18 mouse cellular contexts compared by ENCODE assay signal in the genomic region with DNA sequence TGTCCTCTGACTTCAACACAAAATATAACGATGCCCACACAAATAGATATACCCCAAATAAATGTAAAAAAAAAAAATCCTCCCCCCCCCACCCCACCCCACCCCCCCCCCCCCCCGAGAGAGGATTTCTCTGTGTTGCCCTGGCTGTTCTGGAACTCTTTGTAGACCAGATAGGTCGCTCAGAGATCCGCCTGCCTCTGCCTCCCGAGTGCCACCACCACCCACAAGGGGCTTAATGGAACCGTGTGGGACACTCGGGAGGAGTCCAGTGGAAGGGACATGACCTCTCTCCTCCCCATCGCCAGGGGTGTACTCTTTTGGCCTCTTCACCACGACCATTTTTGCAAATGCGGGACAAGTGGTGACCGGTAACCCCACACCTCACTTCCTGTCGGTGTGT. TPM values are rescaled to one million over a fixed set of nuclear protein-coding genes. Genes with fewer than 3 reads are reported as not detected.
A peak's percentile ranks its signal among the peaks of the same experiment; 100 is the strongest.
DNase-seq lines count a peak whose midpoint lies in the region; ATAC-seq and TF ChIP-seq lines count a peak whose summit lies in the region.
"Had no signal": no experiment of that assay in that cellular context is flagged by ENCODE, and none has a peak within 500 bp of the region (broad histone marks: within the 10 kb centered on the region; RNA-seq: fewer than 3 reads in every experiment).

No protein-coding gene starts in this region.

- no peaks in the 10 kb centered on the region for H3K9me3 ChIP-seq in hindbrain, embryonic 12.5 days (replicated peaks)
- H3K9me3 ChIP-seq in hindbrain, embryonic 13.5 days: no peaks in the 10 kb centered on the region
- no peaks in the 10 kb centered on the region for H3K9me3 ChIP-seq in ES-Bruce4 (replicated peaks; ENCODE audit: control insufficient read depth, insufficient read depth, low read length, poor library complexity, severe bottlenecking)
- H3K9me3 ChIP-seq: embryonic facial prominence, embryonic 13.5 days; embryonic facial prominence, embryonic 15.5 days; forebrain, embryonic 10.5 days; forebrain, embryonic 12.5 days had no signal

- TF ChIP-seq POLR2A in testis, adult 2 months (IDR thresholded peaks at IDR 0.05; ENCODE audit: control insufficient read depth, low read depth, low read length): no peak
- no peak for TF ChIP-seq POLR2A in ES-Bruce4 (IDR thresholded peaks at IDR 0.05; ENCODE audit: insufficient read depth, low read length)

- H3K27ac ChIP-seq in hindbrain, embryonic 12.5 days: no peak overlapping the region
- no peak overlapping the region for H3K27ac ChIP-seq in hindbrain, embryonic 13.5 days
- no peak overlapping the region for H3K27ac ChIP-seq in testis, adult 2 months (ENCODE audit: control insufficient read depth, insufficient read depth, low read depth, low read length)
- H3K27ac ChIP-seq in ES-Bruce4 (ENCODE audit: insufficient read depth, low read length): no peak overlapping the region
- H3K27ac ChIP-seq: embryonic facial prominence, embryonic 13.5 days; embryonic facial prominence, embryonic 15.5 days; forebrain, embryonic 10.5 days; forebrain, embryonic 12.5 days had no signal

- no peak overlapping the region for H3K4me2 ChIP-seq in hindbrain, embryonic 12.5 days (replicated peaks)
- no peak overlapping the region for H3K4me2 ChIP-seq in hindbrain, embryonic 13.5 days
- H3K4me2 ChIP-seq: embryonic facial prominence, embryonic 13.5 days; embryonic facial prominence, embryonic 15.5 days; forebrain, embryonic 12.5 days had no signal

- no peak for DNase-seq in testis, postnatal 14 days (ENCODE audit: low spot score)
- DNase-seq in adrenal gland, postnatal 4 days (ENCODE audit: low spot score in 2 of 2): no peak
- DNase-seq: adrenal gland, adult 8-10 months; adrenal gland, postnatal 14 days; adrenal gland, postnatal 36 days; cerebellum, adult 9-10 months; cerebellum, postnatal 25 days; embryo, embryonic 11 days had no signal

- H3K4me1 ChIP-seq in hindbrain, embryonic 12.5 days: peaks cover 24% of the 10 kb centered on the region
- peaks cover 20% of the 10 kb centered on the region for H3K4me1 ChIP-seq in hindbrain, embryonic 13.5 days (replicated peaks)
- H3K4me1 ChIP-seq in testis, adult 2 months (ENCODE audit: control insufficient read depth, insufficient read depth, low read length): peaks cover 25% of the 10 kb centered on the region
- H3K4me1 ChIP-seq in ES-Bruce4 (ENCODE audit: control insufficient read depth, insufficient read depth, low read length): peaks cover 4% of the 10 kb centered on the region

- no peak overlapping the region for H3K9ac ChIP-seq in hindbrain, embryonic 12.5 days
- H3K9ac ChIP-seq in hindbrain, embryonic 13.5 days: no peak overlapping the region
- H3K9ac ChIP-seq in ES-Bruce4 (ENCODE audit: low read depth, poor library complexity, severe bottlenecking): no peak overlapping the region
- H3K9ac ChIP-seq: embryonic facial prominence, embryonic 13.5 days; embryonic facial prominence, embryonic 15.5 days; forebrain, embryonic 12.5 days had no signal

- H3K36me3 ChIP-seq in hindbrain, embryonic 12.5 days: peaks cover 19% of the 10 kb centered on the region
- H3K36me3 ChIP-seq in hindbrain, embryonic 13.5 days: peaks cover 69% of the 10 kb centered on the region
- no peaks in the 10 kb centered on the region for H3K36me3 ChIP-seq in testis, adult 2 months (ENCODE audit: control insufficient read depth, insufficient read depth, low read length)
- no peaks in the 10 kb centered on the region for H3K36me3 ChIP-seq in ES-Bruce4 (ENCODE audit: control insufficient read depth, insufficient read depth, low read length, poor library complexity, severe bottlenecking)

- WGBS in hindbrain, embryonic 12.5 days: 80% methylated on average over 11 of the region's 12 CpGs
- 83% methylated on average over 12 of the region's 12 CpGs for WGBS in hindbrain, embryonic 13.5 days

- TF ChIP-seq EP300 in ES-Bruce4 (IDR thresholded peaks at IDR 0.05; ENCODE audit: insufficient read depth, low read depth, low read length): no peak

- no peak for TF ChIP-seq CTCF in testis, adult 2 months (IDR thresholded peaks at IDR 0.05; ENCODE audit: control insufficient read depth, insufficient read depth, insufficient replicate concordance, low read depth, low read length)
- TF ChIP-seq CTCF in ES-Bruce4 (IDR thresholded peaks at IDR 0.05; ENCODE audit: low read depth, low read length): no peak

- H3K4me3 ChIP-seq in hindbrain, embryonic 12.5 days: no peak overlapping the region
- H3K4me3 ChIP-seq in hindbrain, embryonic 13.5 days: no peak overlapping the region
- H3K4me3 ChIP-seq in testis, adult 2 months (ENCODE audit: control insufficient read depth, low read depth, low read length): peak overlapping the region; percentile 12; the same call in 1 of the 2 replicates
- H3K4me3 ChIP-seq in ES-Bruce4 (ENCODE audit: low read depth, low read length): peak overlapping the region; percentile 10
- H3K4me3 ChIP-seq: embryonic facial prominence, embryonic 13.5 days; embryonic facial prominence, embryonic 15.5 days; erythroblast, embryonic 14.5 days; forebrain, embryonic 10.5 days; forebrain, embryonic 12.5 days had no signal

- peaks cover 26% of the 10 kb centered on the region for H3K27me3 ChIP-seq in hindbrain, embryonic 12.5 days
- peaks cover 26% of the 10 kb centered on the region for H3K27me3 ChIP-seq in hindbrain, embryonic 13.5 days
- no peaks in the 10 kb centered on the region for H3K27me3 ChIP-seq in testis, adult 2 months (ENCODE audit: control insufficient read depth, insufficient read depth, low read length)
- H3K27me3 ChIP-seq in ES-Bruce4 (ENCODE audit: control insufficient read depth, insufficient read depth, low read length, poor library complexity, severe bottlenecking): no peaks in the 10 kb centered on the region

- ATAC-seq in hindbrain, embryonic 12.5 days (ENCODE audit: low FRiP score): 0 out of 2 replicates have a peak, but pooled peaks have one; percentile 3
- no peak for ATAC-seq in hindbrain, embryonic 13.5 days (ENCODE audit: low FRiP score)
- ATAC-seq in cerebellum, adult (ENCODE audit: insufficient number of reproducible peaks, low FRiP score, low TSS enrichment): no peak

RNA-seq across cellular contexts. Expression of a gene that starts 6.2 kb away (rescaled TPM):
- 48.3 and 54.9 TPM in 2 replicates for polyA plus RNA-seq in hindbrain, embryonic 12.5 days (2016; fragmentation: Nextera tagmentation; extraction: Ambion mirVana)
- 67.5 and 71.4 TPM in 2 replicates for polyA plus RNA-seq in hindbrain, embryonic 13.5 days (2015; fragmentation: Nextera tagmentation; extraction: Ambion mirVana)
- polyA plus RNA-seq in testis, adult 2 months (2012; rRNA removed): 33.3 and 39.3 TPM in 2 replicates
- polyA plus RNA-seq in ES-Bruce4 (2011; ENCODE audit: insufficient read depth, insufficient read length, low read depth, missing spikeins): 5.4 and 5.6 TPM in 2 replicates
- total RNA-seq in adrenal gland, postnatal 4 days (2021): 10 to 100 TPM; 39.4 to 41.6 TPM

RNA-seq across cellular contexts. Expression of a gene that starts 12.5 kb away (rescaled TPM):
- polyA plus RNA-seq in hindbrain, embryonic 12.5 days (2016; fragmentation: Nextera tagmentation; extraction: Ambion mirVana): 7.2 and 9.5 TPM in 2 replicates
- 9.1 and 9.7 TPM in 2 replicates for polyA plus RNA-seq in hindbrain, embryonic 13.5 days (2015; fragmentation: Nextera tagmentation; extraction: Ambion mirVana)
- polyA plus RNA-seq in testis, adult 2 months (2012; rRNA removed): 4.7 and 5.1 TPM in 2 replicates
- polyA plus RNA-seq in ES-Bruce4 (2011; ENCODE audit: insufficient read depth, insufficient read length, low read depth, missing spikeins): 8.5 TPM in 2 replicates
- 10 to 100 TPM; 15.9 to 16.1 TPM for total RNA-seq in adrenal gland, postnatal 4 days (2021)

RNA-seq across cellular contexts. Expression of a gene that starts 15.7 kb away (rescaled TPM):
- 37.0 and 37.5 TPM in 2 replicates for polyA plus RNA-seq in hindbrain, embryonic 12.5 days (2016; fragmentation: Nextera tagmentation; extraction: Ambion mirVana)
- polyA plus RNA-seq in hindbrain, embryonic 13.5 days (2015; fragmentation: Nextera tagmentation; extraction: Ambion mirVana): 47.1 and 48.2 TPM in 2 replicates
- polyA plus RNA-seq in testis, adult 2 months (2012; rRNA removed): 296 and 312 TPM in 2 replicates
- 19.9 and 21.4 TPM in 2 replicates for polyA plus RNA-seq in ES-Bruce4 (2011; ENCODE audit: insufficient read depth, insufficient read length, low read depth, missing spikeins)
- 100 to 1,000 TPM; 242 to 269 TPM for total RNA-seq in adrenal gland, postnatal 4 days (2021)

RNA-seq across cellular contexts. Expression of a gene that starts 15.8 kb away (rescaled TPM):
- 8.8 and 9.2 TPM in 2 replicates for polyA plus RNA-seq in hindbrain, embryonic 12.5 days (2016; fragmentation: Nextera tagmentation; extraction: Ambion mirVana)
- 8.9 and 10.4 TPM in 2 replicates for polyA plus RNA-seq in hindbrain, embryonic 13.5 days (2015; fragmentation: Nextera tagmentation; extraction: Ambion mirVana)
- 72.0 and 74.9 TPM in 2 replicates for polyA plus RNA-seq in testis, adult 2 months (2012; rRNA removed)
- 2.9 and 4.9 TPM in 2 replicates for polyA plus RNA-seq in ES-Bruce4 (2011; ENCODE audit: insufficient read depth, insufficient read length, low read depth, missing spikeins)
- total RNA-seq in adrenal gland, postnatal 4 days (2021): 10 to 100 TPM; 13.3 to 14.2 TPM
- polyA plus RNA-seq: erythroblast, embryonic 14.5 days had no signal

RNA-seq across cellular contexts. Expression of a gene that starts 20.3 kb away (rescaled TPM):
- polyA plus RNA-seq in hindbrain, embryonic 12.5 days (2016; fragmentation: Nextera tagmentation; extraction: Ambion mirVana): 4.3 TPM in 2 replicates
- polyA plus RNA-seq in hindbrain, embryonic 13.5 days (2015; fragmentation: Nextera tagmentation; extraction: Ambion mirVana): 1.9 and 2.2 TPM in 2 replicates
- polyA plus RNA-seq in testis, adult 2 months (2012; rRNA removed): 1.5 and 1.9 TPM in 2 replicates
- 0.57 and 1.9 TPM in 2 replicates for polyA plus RNA-seq in ES-Bruce4 (2011; ENCODE audit: insufficient read depth, insufficient read length, low read depth, missing spikeins)
- 10 to 100 TPM in 1 of 2 experiments, 1 to 10 TPM in 1; 7.7 to 10.2 TPM for total RNA-seq in adrenal gland, postnatal 4 days (2021)

Comparison
In these comparisons a context has a peak if more than half of its experiments do, and no peak if none do; other contexts are left out.
1. H3K4me3 ChIP-seq: peak in testis, adult 2 months (single experiment) and ES-Bruce4 (single experiment); none in hindbrain, embryonic 12.5 days (single experiment) and hindbrain, embryonic 13.5 days (single experiment).